Mouse (Mus musculus): Measurements from ENCODE around the gene Spint4.

Gene Spint4

DNA sequence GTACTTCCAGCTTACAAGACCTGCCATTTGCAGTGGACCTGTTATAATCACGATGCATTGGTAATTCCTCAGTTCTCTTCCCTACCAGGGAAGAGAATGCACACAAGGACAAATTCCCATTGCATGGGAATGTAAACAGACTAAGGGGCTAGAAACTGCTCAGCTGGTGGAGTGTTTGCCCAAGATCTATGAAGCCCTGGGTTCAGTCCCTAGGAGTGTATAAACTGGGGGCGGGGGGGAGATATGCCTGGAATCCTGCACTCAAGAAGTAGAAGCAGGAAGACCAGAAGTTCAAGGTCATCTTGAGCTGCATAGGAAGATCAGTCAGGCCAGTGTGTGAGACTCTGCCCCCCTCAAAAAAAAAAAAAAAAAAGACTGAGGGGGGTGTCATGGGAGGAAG lies 35.0 kb downstream of the Spint4 start:
- no peak for DNase-seq (ENCODE audit: low spot score in 2 of 2)

DNA sequence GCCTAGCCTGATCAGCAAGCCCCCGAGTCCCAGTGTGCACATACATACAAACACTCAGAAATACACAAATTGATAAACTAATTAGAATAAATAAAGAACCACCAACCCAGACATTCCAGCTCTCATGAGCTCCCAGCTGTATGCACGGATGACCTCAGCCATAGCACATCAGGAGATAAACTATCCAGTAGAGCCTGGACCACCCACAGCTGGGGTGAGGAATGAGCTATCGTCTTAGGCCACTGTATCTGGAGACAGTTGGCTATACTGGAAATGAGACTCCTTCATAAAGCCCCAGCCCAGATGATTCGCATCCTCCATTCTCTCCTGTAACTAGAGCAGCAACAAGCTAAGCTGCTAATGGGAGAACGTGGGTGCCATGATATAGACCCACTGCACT lies 36.5 kb downstream of the Spint4 start:
- no peak for DNase-seq (ENCODE audit: low spot score in 2 of 2)

DNA sequence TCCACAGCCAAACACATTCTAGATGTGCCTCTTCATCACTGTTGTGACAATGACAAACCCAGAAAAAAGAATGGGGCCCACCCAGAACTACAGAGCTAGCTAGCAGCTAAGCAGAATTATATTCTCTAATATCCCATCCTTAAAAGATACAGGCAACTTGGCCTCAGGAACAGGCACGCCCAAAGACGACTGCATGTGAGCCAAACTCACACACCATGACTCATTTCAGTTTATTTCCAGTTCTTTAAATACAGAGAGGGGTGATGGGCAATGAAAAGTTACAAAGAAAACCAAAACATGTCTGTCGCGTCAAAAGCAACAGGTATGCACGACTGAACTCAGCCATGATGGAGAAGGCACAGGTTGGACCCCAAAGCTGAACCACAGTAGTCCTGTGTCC lies 37.1 kb downstream of the Spint4 start:
- no peak for DNase-seq (ENCODE audit: low spot score in 2 of 2)

GRCm38 (mm10) chr2:164737377-164738090 lies 39.2 kb downstream of the Spint4 start:
- DNase-seq (ENCODE audit: low spot score in 2 of 2) = no peak

DNA sequence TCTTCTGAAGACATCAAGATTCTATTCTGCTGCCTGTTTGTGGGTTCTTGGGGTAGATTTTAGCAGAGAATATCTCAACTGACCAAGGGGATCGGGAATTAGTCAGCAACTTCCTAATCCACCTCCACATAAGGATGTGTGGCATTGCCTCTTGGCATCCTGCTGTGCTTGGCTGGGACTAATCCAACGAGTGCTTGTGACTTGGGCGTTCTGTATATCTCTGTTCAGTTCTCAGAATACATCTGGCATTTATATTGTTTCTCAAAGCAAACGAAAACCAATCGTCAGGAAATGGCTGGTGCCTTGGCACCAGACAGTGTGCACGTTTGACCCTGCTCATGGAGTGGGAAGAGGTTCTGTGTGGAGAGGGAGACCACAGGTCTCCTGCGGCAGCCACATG lies 41.6 kb downstream of the Spint4 start:
- no peak for DNase-seq (ENCODE audit: low spot score in 2 of 2)

DNA sequence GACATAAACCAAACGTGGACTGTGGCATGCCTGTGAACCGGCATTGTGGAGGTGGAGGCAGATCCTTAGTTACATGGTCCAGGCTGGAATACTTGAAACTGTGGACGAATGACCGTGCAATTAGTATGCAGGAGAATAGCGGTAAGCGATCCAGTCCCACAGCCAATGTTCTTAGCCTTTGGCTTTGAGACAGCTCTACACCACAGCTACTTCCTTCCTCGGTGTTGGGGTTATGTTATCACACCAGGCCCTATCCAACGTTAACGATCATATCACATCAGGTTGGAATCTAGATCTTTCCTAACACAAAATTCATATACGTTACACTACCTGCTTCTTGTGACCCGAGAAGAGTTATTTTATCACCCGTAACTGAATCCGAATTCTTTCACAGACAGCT lies 46.7 kb downstream of the Spint4 start:
- DNase-seq (ENCODE audit: low spot score in 2 of 2) = no peak

DNA sequence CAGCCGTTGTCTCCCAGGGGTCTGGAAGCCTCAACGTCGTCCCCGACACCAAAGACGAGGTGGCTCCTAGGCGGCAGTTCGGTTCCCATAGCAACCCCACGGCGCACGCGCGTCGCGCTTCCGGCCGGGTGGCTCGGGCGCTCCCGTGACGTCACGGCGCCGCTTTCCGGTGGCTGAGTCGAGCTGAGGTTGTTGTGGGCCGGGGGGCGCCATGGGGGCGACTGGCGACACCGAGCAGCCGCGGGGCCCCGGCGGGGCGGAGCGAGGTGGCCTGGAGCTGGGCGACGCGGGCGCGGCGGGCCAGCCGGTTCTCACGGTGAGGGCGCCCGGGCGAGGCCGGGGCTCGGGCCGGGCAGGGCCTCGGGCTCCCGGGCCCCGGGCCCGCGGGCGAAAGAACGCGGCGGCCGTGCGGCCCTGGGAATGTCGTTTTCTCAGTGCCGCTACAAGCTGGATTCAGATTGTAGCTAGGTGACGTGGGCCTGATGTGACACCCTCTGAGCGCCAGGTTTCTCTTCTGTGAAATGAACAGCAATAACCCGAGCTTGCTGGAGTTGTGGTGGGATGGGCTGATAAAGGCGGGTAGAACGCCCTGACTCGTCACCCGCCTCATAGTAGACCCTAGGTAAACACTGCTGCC lies 47.7 kb downstream of the Spint4 start, which contains the start of the genes Wfdc3 and Dnttip1:
TSS of gene Wfdc3 (minus strand) at position 89 of the 637 bp plus-strand sequence.
TSS of gene Dnttip1 (plus strand) at position 141 of the 637 bp plus-strand sequence.
- DNase-seq (ENCODE audit: low spot score in 2 of 2) = peak; percentile 96 to 97

GRCm38 (mm10) chr2:164746693-164747092 lies 48.4 kb downstream of the Spint4 start:
- no peak for DNase-seq (ENCODE audit: low spot score in 2 of 2)

DNA sequence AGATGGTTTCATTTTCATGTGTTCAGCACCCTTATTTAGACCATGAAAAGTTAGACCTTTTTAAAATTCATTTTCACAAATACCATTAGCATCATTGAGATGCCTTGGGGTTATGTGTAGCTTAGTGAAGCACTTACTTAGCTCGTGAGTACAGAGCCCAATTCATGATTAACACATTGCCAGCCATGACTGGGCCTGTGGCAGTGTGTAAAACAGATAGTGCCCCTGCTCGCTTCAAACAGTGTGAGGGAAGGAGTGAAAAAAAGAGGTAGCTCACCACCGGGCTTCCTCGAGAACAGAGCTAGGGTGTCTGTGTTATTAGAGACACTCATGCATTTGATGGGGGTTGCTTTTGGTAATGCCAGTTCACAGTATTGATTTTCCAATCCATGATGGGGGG lies 49.9 kb downstream of the Spint4 start:
- DNase-seq (ENCODE audit: low spot score in 2 of 2) = no peak

DNA sequence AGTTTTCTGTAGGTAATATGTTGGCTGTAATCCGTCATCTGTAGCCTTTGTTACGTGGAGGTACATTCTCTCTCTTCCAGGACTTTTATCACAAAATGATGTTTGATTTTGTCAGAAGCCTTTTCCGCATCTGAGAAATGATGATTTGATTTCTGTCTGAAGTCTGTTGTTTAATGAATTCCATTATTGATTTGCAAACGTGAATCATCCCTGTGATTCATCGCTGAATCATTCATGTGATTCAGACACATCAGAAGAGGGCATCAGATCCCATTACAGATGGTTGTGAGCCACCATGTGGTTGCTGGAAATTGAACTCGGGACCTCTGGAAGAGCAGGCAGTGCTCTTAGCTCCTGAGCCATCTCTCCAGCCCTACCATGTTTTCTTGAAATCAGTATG lies 50.7 kb downstream of the Spint4 start:
- DNase-seq (ENCODE audit: low spot score in 2 of 2) = no peak
